Mouse (Mus musculus) Patski (cell line): ENCODE results near the gene Ccdc90b. TPM values are rescaled to one million over a fixed set of nuclear protein-coding genes. Genes with fewer than 3 reads are reported as not detected.

Experiments
- ATAC-seq: fragments of 100-300 bp; one replicate; pipeline ENCODE4 v1.8.0; 2021
- CTCF ChIA-PET: fragments of 350-600 bp; sonication (Branson Sonifier 250); formaldehyde crosslinking; loops from one replicate; lab custom pipeline; 2022; ENCODE audit warnings: inconsistent platforms; lab: Charles Lee
- POLR2A ChIA-PET: fragments of 350-600 bp; sonication (Branson Sonifier 250); formaldehyde crosslinking; loops from one replicate; lab custom pipeline; 2022; ENCODE audit warnings: antibody characterized with exemption, inconsistent platforms; lab: Charles Lee
- DNase-seq: peaks from one replicate; pipeline ENCODE4 v3.0.0-alpha.2; 2011; ENCODE audit warnings: low read depth, low spot score
- H3K27me3 ChIP-seq: fragments of 371-371 bp; one replicate; pipeline ENCODE4 v1.5.1; 2021
- CTCF ChIP-seq: fragments of 100-300 bp; IDR thresholded peaks from one replicate; pipeline ENCODE4 v1.5.1; 2021
- in situ Hi-C: fragments of 300-500 bp; cut with MboI; formaldehyde crosslinking; loops from 3 replicates; pipeline ENCODE4 v1.11.1; 2018; ENCODE audit warnings: low pct_unique_long_range_greater_than_20kb, mixed read lengths
- polyA plus RNA-seq: library from polyadenylated mRNA; unstranded; gene quantifications from one replicate; pipeline ENCODE4 v1.2.3, GENCODE M21; 2021

The Ccdc90b gene
- 35.0 TPM for polyA plus RNA-seq

GRCm38 (mm10) chr7:92560986-92561876, at the start of gene Ccdc90b:
Ccdc90b (plus strand) TSS chr7:92561149.
- peak; percentile 52 for TF ChIP-seq CTCF

GRCm38 (mm10) chr7:92520397-92520796, 40.6 kb upstream of the Ccdc90b start:
- in situ Hi-C loops, result no loop called here
- POLR2A ChIA-PET, result interaction anchor here (0.7 kb wide), 1 partner anchor 115 kb away, joined by 3 read pairs; no protein-coding TSS in a partner anchor
- no peak for DNase-seq

More at GRCm38 (mm10) chr7:92560986-92561876, at the start of gene Ccdc90b:
- in situ Hi-C loops, result loop anchor here (10.0 kb wide), 1 partner anchor 174 kb away; no protein-coding TSS in a partner anchor
- H3K27me3 ChIP-seq, result no peaks in the 10 kb centered on the region
- ChIA-PET CTCF (interaction anchor here (1.1 to 2.0 kb wide), 4 partner anchors 9 to 458 kb away, joined by 3 to 11 read pairs (median 4); no protein-coding TSS in a partner anchor), POLR2A (interaction anchor here (0.6 kb wide), 1 partner anchor 77 kb away, joined by 5 read pairs; no protein-coding TSS in a partner anchor)
- ATAC-seq (peak; percentile 98), DNase-seq (peak; percentile 89)

DNA sequence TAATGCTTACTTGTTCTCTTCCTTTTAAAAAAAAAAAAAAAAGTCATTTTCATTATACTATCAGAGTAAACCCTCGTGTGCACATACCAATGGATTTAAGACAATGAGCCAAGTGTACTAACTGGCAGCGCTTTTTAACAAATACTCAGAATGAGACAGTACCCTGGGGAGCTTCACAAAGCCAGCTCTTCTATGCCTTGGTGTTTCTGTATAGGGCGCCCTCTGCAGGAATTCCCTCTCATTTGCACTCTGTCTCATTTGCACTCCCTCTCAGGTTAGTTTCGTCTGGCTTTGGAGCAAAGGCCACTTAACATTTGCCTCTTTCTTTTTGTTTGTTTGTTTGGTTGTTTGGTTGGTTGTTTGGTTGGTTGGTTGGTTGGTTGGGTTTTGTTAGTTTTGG, 40.1 kb upstream of the Ccdc90b start:
- TF ChIP-seq CTCF, result peak; percentile 53
- DNase-seq (no peak), ATAC-seq (no peak)
- POLR2A ChIA-PET, result interaction anchor here (0.7 kb wide), 1 partner anchor 115 kb away, joined by 3 read pairs; no protein-coding TSS in a partner anchor
- in situ Hi-C loops, result no loop called here
- no peaks in the 10 kb centered on the region for H3K27me3 ChIP-seq
- CTCF ChIA-PET, result interaction anchor here (1.2 to 2.1 kb wide), 2 partner anchors 12 to 16 kb away, joined by 4 read pairs; no protein-coding TSS in a partner anchor

More at GRCm38 (mm10) chr7:92520397-92520796, 40.6 kb upstream of the Ccdc90b start:
- ATAC-seq, result no peak
- H3K27me3 ChIP-seq, result no peaks in the 10 kb centered on the region
- CTCF ChIA-PET, result interaction anchor here (2.1 kb wide), 1 partner anchor 16 kb away, joined by 4 read pairs; no protein-coding TSS in a partner anchor
- TF ChIP-seq CTCF, result no peak

DNA sequence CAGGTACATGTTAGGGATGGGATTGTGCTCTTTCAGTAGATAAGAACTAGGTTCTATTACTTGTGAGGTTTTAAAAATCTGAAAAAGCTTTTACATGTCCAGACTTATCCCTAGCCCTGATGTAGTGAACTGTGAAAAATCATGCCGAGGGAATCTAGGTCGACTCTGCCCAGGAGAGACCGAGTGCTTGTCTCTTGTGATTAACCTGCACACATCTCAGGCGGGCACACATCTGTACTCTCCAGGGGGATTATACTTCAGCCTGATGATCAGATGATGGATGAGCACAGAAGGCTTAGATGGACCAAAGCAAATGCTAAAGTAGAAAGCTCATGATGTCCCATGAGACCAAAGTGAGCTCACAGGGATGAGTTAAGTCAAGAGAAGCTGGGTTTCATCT, 31.7 kb upstream of the Ccdc90b start:
- H3K27me3 ChIP-seq, result peaks cover 3% of the 10 kb centered on the region
- DNase-seq (no peak), ATAC-seq (no peak)
- in situ Hi-C loops, result loop anchor here (25.0 kb wide), 1 partner anchor 1067 kb away; no protein-coding TSS in a partner anchor
- TF ChIP-seq CTCF, result no peak
- POLR2A ChIA-PET, result no interaction called here
- CTCF ChIA-PET, result interaction anchor here (1.0 kb wide), 1 partner anchor 25 kb away, joined by 4 read pairs; no protein-coding TSS in a partner anchor

- in situ Hi-C loops, result loop anchor here (25.0 kb wide), 1 partner anchor 1070 kb away; no protein-coding TSS in a partner anchor
- ChIA-PET POLR2A (no interaction called here), CTCF (interaction anchor here (1.2 to 1.3 kb wide), 2 partner anchors 11 to 12 kb away, joined by 4 to 6 read pairs; no protein-coding TSS in a partner anchor)
- no peak for TF ChIP-seq CTCF
- DNase-seq (no peak), ATAC-seq (no peak)
- H3K27me3 ChIP-seq, result peaks cover 3% of the 10 kb centered on the region
These were observed 28.5 kb upstream of the Ccdc90b start for GRCm38 (mm10) chr7:92532351-92533036.

DNA sequence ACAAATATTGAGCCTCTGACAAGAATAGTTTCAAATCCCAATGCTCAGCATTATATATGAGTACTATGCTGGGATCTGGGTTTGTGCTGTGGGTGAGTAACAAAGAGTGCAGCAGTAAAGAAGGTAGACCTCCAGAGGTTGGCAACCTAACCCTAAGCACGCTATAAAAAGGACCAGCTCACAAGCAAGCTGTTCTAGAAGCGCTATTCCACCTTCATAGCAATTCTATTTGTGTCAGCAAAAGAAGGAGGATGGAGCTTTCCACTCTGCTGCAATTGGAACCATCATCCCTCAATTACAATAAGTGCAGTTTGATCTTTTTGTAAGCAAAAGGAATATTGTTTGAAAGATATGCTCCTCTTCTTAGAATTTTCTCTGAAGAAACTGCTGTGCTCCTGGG, 14.2 kb upstream of the Ccdc90b start:
- in situ Hi-C loops, result loop anchor here (5.0 to 25.0 kb wide), 3 partner anchors 224 to 1084 kb away; no protein-coding TSS in a partner anchor
- CTCF ChIA-PET, result no interaction called here
- ATAC-seq, result no peak
- DNase-seq, result no peak
- no peak for TF ChIP-seq CTCF
- H3K27me3 ChIP-seq, result no peaks in the 10 kb centered on the region
- POLR2A ChIA-PET, result no interaction called here

DNA sequence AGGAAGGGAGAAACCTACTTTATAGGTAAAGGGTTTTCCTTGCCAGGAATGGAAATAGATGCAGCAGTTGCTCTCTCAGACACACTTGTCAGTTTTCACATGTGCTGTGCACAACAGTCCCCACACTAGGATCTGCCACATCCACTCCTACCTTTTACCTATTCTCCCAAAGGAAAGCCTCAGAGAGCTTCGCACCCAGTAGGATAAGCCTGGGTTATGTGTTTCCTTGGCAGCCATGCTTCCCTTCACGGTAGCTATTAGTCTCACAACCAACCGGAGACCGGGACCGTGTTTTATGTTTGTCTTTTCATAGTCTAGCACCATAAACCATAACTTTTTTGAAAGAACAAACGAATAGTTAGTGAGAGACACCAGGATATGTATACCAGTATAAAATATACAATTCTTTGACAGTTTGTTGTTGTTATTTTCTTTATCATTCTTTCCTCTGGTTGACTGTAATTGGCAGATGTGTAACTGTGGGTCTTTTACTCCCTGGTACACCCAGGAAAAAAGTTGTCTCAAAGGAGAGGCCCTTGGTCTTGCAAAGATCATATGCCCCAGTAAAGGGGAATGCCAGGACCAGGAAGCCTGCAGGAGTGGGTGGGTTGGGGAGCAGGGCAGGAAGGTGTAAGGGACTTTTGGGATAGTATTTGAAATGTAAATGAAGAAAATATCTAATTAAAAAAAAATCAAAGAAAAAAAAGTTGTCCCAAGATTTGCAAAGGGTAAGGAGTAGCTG, 10.5 kb upstream of the Ccdc90b start:
- in situ Hi-C loops, result no loop called here
- H3K27me3 ChIP-seq, result no peaks in the 10 kb centered on the region
- ChIA-PET POLR2A (interaction anchor here (0.6 kb wide), 1 partner anchor 322 kb away, joined by 4 read pairs; no protein-coding TSS in a partner anchor), CTCF (interaction anchor here (0.8 to 2.4 kb wide), 21 partner anchors 8 to 450 kb away, joined by 3 to 21 read pairs (median 3); partner anchors contain the start of gene Ccdc90b)
- no peak for ATAC-seq
- DNase-seq, result no peak
- TF ChIP-seq CTCF, result no peak

DNA sequence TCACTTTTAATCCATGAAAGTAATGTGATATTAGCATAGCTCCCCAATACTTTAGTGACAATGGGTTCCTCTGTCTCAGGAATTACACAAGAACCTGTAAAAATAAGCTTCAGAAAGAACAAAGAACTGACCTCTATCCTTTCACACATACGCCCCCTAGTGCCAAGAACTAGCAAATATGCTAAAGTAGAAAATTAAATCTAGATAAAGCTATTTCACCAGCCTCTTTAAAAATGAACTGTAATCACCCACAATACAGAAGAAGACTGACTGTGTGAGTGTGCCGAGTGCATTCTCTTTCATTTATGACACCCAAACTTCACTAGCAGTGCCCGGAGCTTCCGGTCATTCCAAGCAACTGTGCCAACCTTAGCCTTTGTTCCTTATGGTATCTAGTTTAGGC, 10.0 kb upstream of the Ccdc90b start:
- ChIA-PET CTCF (interaction anchor here (0.8 to 2.4 kb wide), 21 partner anchors 9 to 451 kb away, joined by 3 to 21 read pairs (median 3); partner anchors contain the start of gene Ccdc90b), POLR2A (interaction anchor here (0.6 kb wide), 1 partner anchor 322 kb away, joined by 4 read pairs; no protein-coding TSS in a partner anchor)
- DNase-seq (peak; percentile 20), ATAC-seq (no peak)
- peak; percentile 56 for TF ChIP-seq CTCF
- H3K27me3 ChIP-seq, result no peaks in the 10 kb centered on the region
- in situ Hi-C loops, result no loop called here

DNA sequence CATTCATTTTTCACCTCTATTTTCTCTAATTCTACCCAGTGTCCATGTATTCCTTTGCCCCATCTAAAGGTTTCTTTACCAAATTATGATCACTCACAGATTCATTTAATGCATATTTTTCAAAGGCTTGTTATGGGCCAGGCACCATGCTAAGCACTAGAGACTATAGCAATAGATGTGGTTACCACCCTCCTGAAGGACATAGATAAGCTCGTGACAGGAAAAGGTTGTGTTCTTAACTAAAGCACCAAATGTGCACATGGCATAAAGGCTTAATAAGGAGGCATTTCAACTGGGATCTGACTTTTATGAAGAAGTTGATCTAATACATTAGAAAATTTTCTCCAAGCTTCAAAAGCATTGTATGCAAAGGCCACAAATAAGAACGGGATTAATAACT, 2.2 kb upstream of the Ccdc90b start:
- no peak for DNase-seq

More for the DNA sequence above, 2.2 kb upstream of the Ccdc90b start:
- no peak for TF ChIP-seq CTCF
- ChIA-PET POLR2A (no interaction called here), CTCF (interaction anchor here (1.1 kb wide), 1 partner anchor 9 kb away, joined by 3 read pairs; no protein-coding TSS in a partner anchor)
- no peak for ATAC-seq
- no peaks in the 10 kb centered on the region for H3K27me3 ChIP-seq
- in situ Hi-C loops, result no loop called here
